Mouse (Mus musculus) brain, adult 2 months (tissue): ENCODE results near the gene Kcmf1.

ENCODE experiments used
- DNase-seq: peaks from one replicate; pipeline ENCODE4 v3.0.0; 2011; ENCODE audit warnings: low read depth, low spot score

The Kcmf1 gene

GRCm38 (mm10) chr6:72899781-72900681 is at the start of gene Kcmf1:
Kcmf1 (minus strand) TSS chr6:72899979.
- peak; percentile 79 for DNase-seq

DNA sequence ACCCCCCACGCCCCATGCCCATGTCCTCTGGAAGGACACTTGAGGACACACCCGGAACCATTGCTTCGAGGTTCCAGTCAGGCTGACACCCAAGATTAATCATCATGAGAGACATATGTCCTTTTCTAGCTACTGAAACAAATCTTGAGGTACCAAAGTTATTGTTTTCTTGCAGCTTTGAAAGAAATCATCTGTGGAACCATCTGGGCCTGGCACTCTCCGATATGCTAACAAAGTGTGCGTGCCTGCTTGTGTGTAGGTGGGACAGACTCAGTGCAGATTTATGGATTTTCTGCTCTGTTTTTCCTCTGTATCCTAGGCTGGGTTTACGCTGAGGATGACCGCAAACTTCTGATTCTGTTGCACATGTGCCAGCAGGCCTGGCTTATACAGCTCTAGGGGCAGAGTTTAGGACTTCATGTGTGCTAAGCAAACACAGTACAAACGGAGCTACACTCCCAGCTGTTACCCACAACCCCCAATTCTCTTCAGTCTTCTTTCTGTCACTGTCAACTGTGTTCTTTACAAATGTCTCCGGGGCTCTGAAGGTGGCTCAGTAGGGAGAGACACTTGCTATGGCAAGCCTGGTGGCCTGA is 49.5 kb upstream of the Kcmf1 start:
- DNase-seq, result peak; percentile 90

DNA sequence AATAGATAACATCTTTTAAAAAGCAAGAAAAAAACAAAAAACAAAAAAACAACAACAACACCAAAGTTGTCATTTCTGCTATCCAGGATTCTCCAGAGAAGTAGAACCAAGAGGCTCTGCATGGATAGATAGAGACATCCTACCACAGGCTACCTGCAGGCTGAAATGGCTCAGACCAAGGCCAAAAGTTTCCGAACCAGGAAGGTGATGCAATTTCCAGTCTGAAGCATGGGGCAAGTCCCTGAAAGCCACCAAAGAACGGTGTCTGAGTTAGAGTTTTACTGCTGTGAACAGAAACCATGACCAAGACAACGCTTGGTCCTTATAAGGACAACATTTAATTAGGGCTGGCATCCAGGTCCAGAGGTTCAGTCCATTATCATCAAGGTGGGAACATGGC is 48.6 kb upstream of the Kcmf1 start:
- DNase-seq, result no peak

DNA sequence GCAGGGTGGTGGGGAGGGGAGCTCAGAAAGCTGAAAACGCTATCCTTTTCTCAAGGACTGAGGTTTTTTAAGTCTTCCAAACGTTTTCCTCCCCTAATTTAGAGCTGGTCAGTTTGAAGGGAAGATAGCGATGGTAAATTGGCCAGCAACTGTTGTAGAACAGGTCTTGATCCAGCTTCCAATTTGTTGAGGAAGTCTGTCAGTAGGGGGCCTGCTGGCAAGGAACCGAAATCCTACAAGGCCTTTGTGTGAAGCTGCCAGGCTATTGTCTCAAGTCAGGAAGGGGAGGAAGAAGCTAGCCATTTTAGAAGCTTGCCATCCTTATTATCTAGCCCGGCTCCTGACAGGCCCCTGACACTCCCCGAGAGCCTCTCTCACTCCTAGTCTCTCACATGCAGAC is 48.2 kb upstream of the Kcmf1 start:
- no peak for DNase-seq

DNA sequence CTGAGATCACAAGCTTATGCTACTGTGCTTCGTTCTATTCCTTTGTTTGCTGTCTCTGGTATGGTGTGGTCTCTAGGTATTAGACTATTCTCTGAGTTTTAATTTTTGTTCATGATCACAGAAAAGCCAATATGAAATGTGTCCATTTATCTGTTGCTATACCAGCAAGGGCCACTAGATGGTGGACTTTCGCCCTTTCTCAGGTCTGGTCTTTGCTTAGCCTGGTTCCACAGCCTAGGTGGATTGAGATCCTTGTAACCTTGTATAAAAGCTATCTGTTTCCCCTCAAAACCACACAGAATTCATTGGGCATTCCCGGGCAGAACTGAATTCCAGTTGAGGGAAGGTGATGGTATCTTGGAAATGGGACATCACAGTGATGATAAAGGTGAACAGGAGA is 40.7 kb upstream of the Kcmf1 start:
- peak; percentile 77 for DNase-seq

DNA sequence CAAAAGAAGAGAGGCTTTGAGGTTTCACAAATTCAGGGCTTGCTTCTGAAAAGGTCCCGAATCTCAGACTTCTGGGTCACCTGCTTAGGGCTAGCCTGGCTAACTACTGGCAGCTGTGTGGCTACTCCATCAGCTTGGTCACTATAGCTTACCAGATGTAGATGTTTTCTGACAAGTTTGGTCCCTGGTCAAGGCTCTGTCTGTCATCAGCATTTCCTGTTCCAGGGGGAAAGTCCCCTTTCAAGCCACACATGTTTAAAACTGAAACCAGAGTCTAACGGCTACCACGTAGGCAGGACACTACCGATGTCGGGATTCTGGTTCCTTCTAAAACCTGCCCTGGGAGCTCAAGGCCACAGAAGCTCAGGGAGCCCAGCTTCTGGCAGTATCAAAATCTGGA is 38.1 kb upstream of the Kcmf1 start:
- no peak for DNase-seq

DNA sequence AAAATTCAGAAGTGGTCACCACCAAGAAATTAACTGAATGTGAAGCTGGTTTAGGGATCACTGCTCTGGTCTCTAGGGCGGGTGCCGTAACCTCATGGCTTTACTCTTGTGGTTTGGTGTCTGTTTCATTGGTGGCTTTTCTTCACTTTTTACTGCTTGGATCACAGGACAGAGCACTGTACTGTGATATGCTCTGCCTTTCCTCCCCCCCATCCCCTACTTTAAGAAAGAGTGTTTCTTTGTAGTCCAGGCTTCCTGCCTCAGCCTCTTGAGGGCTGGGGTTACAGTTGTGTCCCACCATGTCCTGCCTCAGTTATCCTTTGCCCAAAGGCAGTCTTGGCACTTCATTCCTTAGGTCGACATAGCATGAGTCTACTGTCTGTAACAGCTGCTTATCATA is 37.7 kb upstream of the Kcmf1 start:
- DNase-seq, result no peak

DNA sequence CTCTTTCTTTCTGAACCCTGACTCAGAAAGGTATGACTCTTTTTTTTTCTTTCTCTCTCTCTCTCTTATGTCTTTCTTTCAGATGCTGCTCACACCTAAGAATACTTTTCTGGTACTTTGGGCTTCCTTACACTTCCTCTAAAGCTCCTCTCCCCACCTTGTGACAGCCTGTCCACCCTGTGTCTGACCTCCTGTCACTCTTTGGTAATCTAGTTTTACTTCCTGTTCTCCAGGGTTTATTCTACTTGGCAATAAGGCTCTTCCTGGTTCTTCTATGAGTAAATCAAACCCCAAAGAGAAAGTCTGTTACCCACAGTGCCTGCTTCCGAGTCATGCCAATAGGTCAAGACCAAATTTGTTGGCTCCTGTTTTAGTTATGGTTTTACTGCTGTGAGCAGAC is 33.2 kb upstream of the Kcmf1 start:
- DNase-seq, result no peak

- no peak for DNase-seq
Observed at GRCm38 (mm10) chr6:72931533-72931932, 31.8 kb upstream of the Kcmf1 start.

GRCm38 (mm10) chr6:72929795-72930398 is 30.1 kb upstream of the Kcmf1 start:
- DNase-seq, result no peak

DNA sequence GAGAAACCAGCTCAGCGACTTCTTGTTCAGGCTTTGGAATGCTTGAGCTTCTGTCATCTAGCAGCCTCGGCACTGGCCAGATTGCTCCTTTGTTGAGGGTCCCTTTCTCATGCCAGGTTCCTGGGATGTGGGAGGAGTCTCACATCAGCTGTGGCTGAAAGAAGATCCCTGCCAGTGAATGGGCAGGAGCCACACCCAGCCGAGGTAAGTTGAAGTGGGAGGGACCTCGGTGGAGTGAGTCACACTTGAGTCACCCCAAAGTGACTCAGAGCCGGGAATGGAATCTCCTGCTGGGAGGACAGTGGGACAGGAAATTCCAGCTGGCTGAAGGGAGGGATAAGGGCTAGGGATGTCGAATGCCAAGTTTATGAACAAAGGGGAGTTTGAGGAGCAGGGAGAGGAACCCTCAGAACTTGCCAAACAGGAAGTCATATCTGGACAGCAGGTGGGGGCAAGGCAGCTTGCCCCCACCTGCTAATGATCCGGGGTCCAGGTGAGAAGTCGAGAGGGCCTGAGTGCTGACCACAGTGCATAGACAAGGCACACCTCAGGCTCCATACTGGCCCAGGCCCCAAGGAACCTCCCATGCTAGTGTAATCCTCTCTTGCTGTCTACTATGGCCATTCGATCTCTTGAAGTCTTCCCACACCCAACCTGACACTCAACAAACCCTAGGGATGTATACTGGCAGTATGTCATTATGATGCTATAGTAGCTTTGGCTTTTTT is 27.1 kb upstream of the Kcmf1 start:
- DNase-seq, result peak; percentile 77

GRCm38 (mm10) chr6:72926031-72926430 is 26.3 kb upstream of the Kcmf1 start:
- no peak for DNase-seq

- no peak for DNase-seq
Observed at GRCm38 (mm10) chr6:72923381-72923780, 23.6 kb upstream of the Kcmf1 start.

- no peak for DNase-seq
Observed at GRCm38 (mm10) chr6:72921081-72921480, 21.3 kb upstream of the Kcmf1 start.

DNA sequence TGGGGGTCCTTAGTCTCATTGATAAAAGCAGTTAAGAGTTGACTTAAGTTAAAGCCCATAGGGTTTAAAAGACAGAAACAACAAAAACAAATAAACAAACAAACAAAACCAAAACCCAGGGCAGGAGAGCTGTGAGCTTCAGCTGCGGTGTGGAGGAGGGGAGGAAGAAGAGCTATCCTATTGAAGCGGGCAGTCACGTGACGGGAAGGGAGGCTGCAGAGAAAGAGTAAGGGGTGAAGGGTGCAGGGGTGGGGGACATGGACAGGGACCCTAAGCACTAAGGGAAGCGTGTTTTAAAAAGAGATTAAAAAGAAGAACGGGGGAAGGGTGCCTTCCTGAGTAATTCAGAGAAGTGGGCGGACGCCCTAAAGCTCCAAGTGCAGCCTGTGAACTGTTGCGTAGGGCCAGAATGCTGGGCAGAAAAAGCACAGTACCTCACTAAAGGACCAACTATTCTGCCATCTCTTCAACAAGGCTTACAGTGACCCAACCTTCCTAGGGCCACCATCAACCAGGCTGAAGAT is 18.8 kb upstream of the Kcmf1 start:
- DNase-seq, result no peak

DNA sequence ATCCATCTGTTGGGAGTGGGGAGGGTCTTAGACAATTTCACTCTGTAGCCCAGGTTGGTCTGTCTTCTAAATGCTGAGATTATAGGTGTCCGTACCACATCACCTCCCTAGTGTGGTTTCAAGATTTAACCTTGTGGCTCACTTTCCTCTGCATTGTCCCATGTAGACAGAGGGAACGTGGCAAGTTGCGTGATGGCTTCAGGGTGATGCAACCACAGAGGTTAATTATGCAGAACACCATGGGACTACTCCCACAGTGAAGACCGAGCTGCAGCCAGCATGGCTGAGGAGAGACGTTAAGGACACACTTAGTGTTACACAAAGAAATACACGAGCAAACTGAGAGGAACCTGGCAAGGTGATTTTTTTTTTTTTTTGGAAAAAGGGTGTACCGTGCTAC is 16.6 kb upstream of the Kcmf1 start:
- DNase-seq, result no peak

GRCm38 (mm10) chr6:72914087-72914749 is 14.4 kb upstream of the Kcmf1 start:
- no peak for DNase-seq

DNA sequence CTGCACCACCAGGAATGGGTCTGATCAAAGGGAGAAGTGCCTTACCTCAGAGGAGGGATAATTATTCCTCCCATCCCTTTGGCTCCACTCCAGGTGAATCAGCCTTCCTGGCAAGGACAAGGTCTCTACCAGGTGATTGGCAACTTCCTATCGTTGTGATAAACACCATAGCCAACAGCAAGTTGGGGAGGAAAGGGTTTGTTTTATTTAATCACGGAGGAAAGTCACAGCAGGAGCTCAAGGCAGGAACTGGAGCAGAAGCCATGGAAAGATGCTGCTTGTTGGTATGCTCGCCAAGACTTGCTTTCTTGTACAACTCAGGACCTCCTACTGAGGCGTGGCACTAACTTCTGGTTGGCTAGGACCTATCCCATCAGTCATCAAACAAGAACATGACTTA is 11.5 kb upstream of the Kcmf1 start:
- no peak for DNase-seq

- no peak for DNase-seq
Observed at GRCm38 (mm10) chr6:72902254-72902990, 2.6 kb upstream of the Kcmf1 start.

DNA sequence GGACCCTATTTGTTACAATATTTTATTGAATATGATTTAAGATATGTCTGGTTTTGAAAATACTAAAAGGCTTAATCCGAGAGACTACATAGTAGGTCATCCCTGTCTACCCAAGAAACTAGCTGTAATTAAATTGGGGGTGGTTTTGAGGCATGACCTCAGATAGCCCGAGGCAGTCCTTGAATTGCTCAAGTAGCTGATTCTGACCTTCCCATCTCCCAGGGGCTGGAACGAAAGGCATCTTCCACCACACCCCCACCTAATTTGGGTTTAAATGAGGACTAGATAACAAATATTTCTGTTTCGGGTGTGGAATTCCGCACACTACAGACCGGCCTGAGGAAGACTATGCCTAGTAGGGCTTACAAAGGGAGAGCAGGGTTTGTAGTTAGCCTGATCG is 1.2 kb upstream of the Kcmf1 start:
- DNase-seq, result no peak
